13 mouse cellular contexts compared by ENCODE assay signal in genomic region chr12:100999061-100999954, GRCm38 (mm10). TPM values are rescaled to one million over a fixed set of nuclear protein-coding genes. Genes with fewer than 3 reads are reported as not detected.
DNase-seq lines count a peak whose midpoint lies in the region; ATAC-seq and TF ChIP-seq lines count a peak whose summit lies in the region.
"Had no signal": no experiment of that assay in that cellular context is flagged by ENCODE, and none has a peak within 500 bp of the region (broad histone marks: within the 10 kb centered on the region; RNA-seq: fewer than 3 reads in every experiment).

No protein-coding gene starts in this region.

- no peak for TF ChIP-seq CTCF in gastrocnemius, adult 2 months (IDR thresholded peaks at IDR 0.05)

- H3K27me3 ChIP-seq in midbrain, embryonic 10.5 days (ENCODE audit: low read depth, poor library complexity, severe bottlenecking) = peaks cover 6% of the 10 kb centered on the region
- H3K27me3 ChIP-seq in midbrain, embryonic 11.5 days (ENCODE audit: control insufficient read depth, insufficient read depth, low read length) = no peaks in the 10 kb centered on the region; the same call in 1 of the 2 replicates
- H3K27me3 ChIP-seq: lung, embryonic 15.5 days had no signal

- DNase-seq in gastrocnemius, adult 2 months = no peak
- DNase-seq in gastrocnemius, postnatal 14 days = no peak
- no peak for DNase-seq in midbrain, embryonic 10.5 days (ENCODE audit: low spot score)
- DNase-seq in midbrain, embryonic 11.5 days (ENCODE audit: low spot score, missing footprints) = no peak
- peak; percentile 66 for DNase-seq in liver
- DNase-seq in retina, postnatal 1 day = peak; percentile 56
- DNase-seq in frontal cortex, postnatal 14 days (ENCODE audit: low spot score in 2 of 2) = no peak
- no peak for DNase-seq in embryo, embryonic 9.5 days (ENCODE audit: extremely low spot score)
- DNase-seq: cerebellum, postnatal 10 days had no signal

- no peaks in the 10 kb centered on the region for H3K9me3 ChIP-seq in midbrain, embryonic 10.5 days (replicated peaks)
- no peaks in the 10 kb centered on the region for H3K9me3 ChIP-seq in midbrain, embryonic 11.5 days (ENCODE audit: control insufficient read depth, low read length)
- H3K9me3 ChIP-seq: G1E; heart, embryonic 12.5 days; lung, embryonic 15.5 days had no signal

- no peak overlapping the region for H3K4me3 ChIP-seq in gastrocnemius, adult 2 months
- H3K4me3 ChIP-seq in midbrain, embryonic 10.5 days = no peak overlapping the region
- H3K4me3 ChIP-seq in midbrain, embryonic 11.5 days (ENCODE audit: low read depth, low read length) = no peak overlapping the region
- H3K4me3 ChIP-seq: heart, embryonic 12.5 days; left cerebral cortex, adult 2 months; lung, embryonic 15.5 days had no signal

- no peak overlapping the region for H3K4me2 ChIP-seq in midbrain, embryonic 11.5 days
- H3K4me2 ChIP-seq: heart, embryonic 12.5 days; lung, embryonic 15.5 days had no signal

- 53% methylated on average over 7 of the region's 7 CpGs for WGBS in midbrain, embryonic 10.5 days
- 50% methylated on average over 7 of the region's 7 CpGs for WGBS in midbrain, embryonic 11.5 days

- no peak overlapping the region for H3K9ac ChIP-seq in midbrain, embryonic 11.5 days (ENCODE audit: low read length)
- H3K9ac ChIP-seq: heart, embryonic 12.5 days; lung, embryonic 15.5 days had no signal

- intact Hi-C loops in gastrocnemius, adult 2 months (cut with DNase I) = no loop called here
- intact Hi-C loops in gastrocnemius, postnatal 14 days (cut with DNase I; ENCODE audit: low total_unique reads) = no loop called here

- ATAC-seq in midbrain, embryonic 11.5 days (ENCODE audit: low FRiP score) = no peak

- H3K27ac ChIP-seq in gastrocnemius, adult 2 months = peak overlapping the region; percentile 78; the same call in 1 of the 2 replicates
- peak overlapping the region; percentile 28; the same call in 1 of the 2 replicates for H3K27ac ChIP-seq in midbrain, embryonic 10.5 days (replicated peaks)
- H3K27ac ChIP-seq in midbrain, embryonic 11.5 days (ENCODE audit: low read depth, low read length) = no peak overlapping the region
- H3K27ac ChIP-seq: left cerebral cortex, adult 2 months; lung, embryonic 15.5 days had no signal

- peaks cover 8% of the 10 kb centered on the region; the same call in 1 of the 2 replicates for H3K36me3 ChIP-seq in midbrain, embryonic 10.5 days
- no peaks in the 10 kb centered on the region for H3K36me3 ChIP-seq in midbrain, embryonic 11.5 days (ENCODE audit: control insufficient read depth, insufficient read depth, low read length)
- H3K36me3 ChIP-seq: heart, embryonic 12.5 days; lung, embryonic 15.5 days had no signal

- H3K4me1 ChIP-seq in midbrain, embryonic 10.5 days = peaks cover 94% of the 10 kb centered on the region
- peaks cover 53% of the 10 kb centered on the region for H3K4me1 ChIP-seq in midbrain, embryonic 11.5 days (ENCODE audit: control insufficient read depth, insufficient read depth, low read length)

RNA-seq across cellular contexts. Expression of gene Ccdc88c, which starts 29.5 kb away (rescaled TPM):
- 10 to 100 TPM; 28.4 to 34.7 TPM for total RNA-seq in gastrocnemius, adult 2 months (2021)
- total RNA-seq in gastrocnemius, postnatal 14 days (2021) = 10 to 100 TPM; 29.2 to 37.2 TPM
- polyA plus RNA-seq in midbrain, embryonic 10.5 days (2016; fragmentation: Nextera tagmentation; extraction: Ambion mirVana) = 14.8 and 15.8 TPM in 2 replicates
- 11.0 TPM in 2 replicates for polyA plus RNA-seq in midbrain, embryonic 11.5 days (2014; fragmentation: Nextera tagmentation; extraction: Ambion mirVana)

Comparison
In these comparisons a context has a peak if more than half of its experiments do, and no peak if none do; other contexts are left out.
1. DNase-seq: peak in liver (single experiment) and retina, postnatal 1 day (single experiment); none in gastrocnemius, adult 2 months (single experiment), gastrocnemius, postnatal 14 days (single experiment), midbrain, embryonic 10.5 days (single experiment), midbrain, embryonic 11.5 days (single experiment), frontal cortex, postnatal 14 days (0 of 2) and embryo, embryonic 9.5 days (single experiment).